Mouse (Mus musculus) kidney, adult 2 months (tissue): ENCODE measurements around the gene Mpv17. TPM values are rescaled to one million over a fixed set of nuclear protein-coding genes. Genes with fewer than 3 reads are reported as not detected.

Experiments
- DNase-seq: peaks from one replicate; pipeline ENCODE4 v3.0.0; 2021
- H3K27ac ChIP-seq: fragments of 200-500 bp; 2 replicates; pipeline ENCODE4 v1.5.1; 2012; ENCODE audit warnings: low read depth, low read length, control low read depth, inconsistent platforms; ENCODE audit not compliant: insufficient read depth
- H3K27me3 ChIP-seq: fragments of 200-500 bp; replicated peaks from 2 replicates; pipeline ENCODE4 v1.6.1; 2012; ENCODE audit warnings: mild to moderate bottlenecking, moderate library complexity, low read length, inconsistent platforms; ENCODE audit not compliant: control insufficient read depth, insufficient read depth
- H3K36me3 ChIP-seq: fragments of 200-500 bp; 2 replicates; pipeline ENCODE4 v1.6.1; 2012; ENCODE audit warnings: mild to moderate bottlenecking, moderate library complexity, low read length, inconsistent platforms; ENCODE audit not compliant: control insufficient read depth, insufficient read depth
- H3K4me1 ChIP-seq: fragments of 200-500 bp; 2 replicates; pipeline ENCODE4 v1.6.1; 2011; ENCODE audit warnings: low read length; ENCODE audit not compliant: control insufficient read depth, insufficient read depth
- H3K4me3 ChIP-seq: fragments of 200-500 bp; 2 replicates; pipeline ENCODE4 v1.5.1; 2011; ENCODE audit warnings: mild to moderate bottlenecking, low read depth, low read length, control low read depth; ENCODE audit not compliant: insufficient read depth
- CTCF ChIP-seq: fragments of 200-500 bp; conservative IDR thresholded peaks from 2 replicates; pipeline ENCODE4 v1.5.1; 2011; ENCODE audit warnings: low read depth, mild to moderate bottlenecking, control low read depth, low read length, moderate library complexity, mixed read lengths; ENCODE audit not compliant: insufficient read depth, insufficient read length
- POLR2A ChIP-seq: fragments of 200-500 bp; IDR thresholded peaks from one replicate; pipeline ENCODE4 v1.6.1; 2011; ENCODE audit warnings: low read depth, low read length, control low read depth
- WGBS: fragments of 180-500 bp; shearing (Covaris S2); methylation state at CpG from one replicate; pipeline ENCODE4 v1.1.7; 2018; 5-methylcytosine and 5-hydroxymethylcytosine counted together
- polyA plus RNA-seq: library from polyadenylated mRNA; depleted of rRNA; stranded (reverse); fragments of >200 nt; gene quantifications from 2 replicates; pipeline ENCODE4 v1.2.3, GENCODE M21; 2012

The Mpv17 gene
- polyA plus RNA-seq, 1 experiment: 212 TPM

DNA sequence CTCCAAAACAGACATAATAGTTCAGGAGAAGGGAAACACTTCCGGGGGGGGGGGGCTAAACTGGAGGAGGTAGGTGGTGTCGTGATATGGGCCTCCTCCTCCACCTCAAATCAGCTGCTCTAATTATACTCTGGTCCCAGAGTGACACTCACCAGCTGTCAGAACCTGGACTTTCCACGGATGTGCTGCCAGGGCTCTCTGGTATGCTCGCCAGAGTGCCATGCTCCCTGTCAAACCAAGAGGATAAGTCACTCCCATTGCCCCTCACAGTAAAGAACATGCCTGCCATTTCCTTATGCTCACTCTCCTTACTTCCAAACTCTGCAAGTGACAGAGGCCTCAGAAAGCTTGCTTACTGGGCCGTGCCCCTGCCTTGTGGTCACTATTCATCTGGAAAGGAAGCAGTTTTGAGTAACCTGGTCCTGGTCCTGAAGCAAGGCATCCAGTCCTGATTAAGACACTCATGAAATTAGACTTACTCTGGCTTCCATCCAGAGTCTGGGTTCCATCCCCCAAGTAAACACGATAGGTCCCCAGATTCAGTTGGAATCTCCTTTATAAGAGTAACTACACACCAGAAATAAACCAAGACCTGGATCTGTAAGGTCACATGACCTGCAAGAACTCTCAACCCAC, 417 bp downstream of the Mpv17 start:
- no peak for DNase-seq
- WGBS: 15% methylated on average over 6 of the region's 6 CpGs
- H3K27me3 ChIP-seq: no peaks in the 10 kb centered on the region
- H3K27ac ChIP-seq: peak overlapping the region; percentile 28; the same call in 1 of the 2 replicates
- no peak for TF ChIP-seq POLR2A
- no peak for TF ChIP-seq CTCF
- H3K36me3 ChIP-seq: peaks cover 5% of the 10 kb centered on the region; the same call in 1 of the 2 replicates
- peaks cover 2% of the 10 kb centered on the region; the same call in 1 of the 2 replicates for H3K4me1 ChIP-seq
- peak overlapping the region; percentile 82 for H3K4me3 ChIP-seq

DNA sequence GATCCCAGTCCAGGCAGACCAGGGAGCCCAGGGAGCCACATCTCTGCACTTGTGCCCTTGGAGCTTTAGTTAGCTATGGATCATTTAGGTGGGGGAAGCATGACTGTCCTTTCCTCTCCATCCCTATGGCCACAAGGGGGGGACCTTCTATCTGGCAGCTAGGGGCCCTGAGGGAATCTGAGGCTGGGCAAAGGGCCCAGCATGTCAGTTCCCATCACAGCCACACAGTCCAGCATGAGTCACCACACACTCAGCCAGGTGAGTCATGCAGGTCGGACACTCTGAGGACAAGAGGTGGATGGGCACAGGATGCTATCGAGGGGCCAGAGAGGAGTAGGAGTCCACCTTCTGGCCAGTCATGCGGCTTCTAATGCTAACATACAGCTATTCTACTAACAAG, 2.3 kb downstream of the Mpv17 start:
- TF ChIP-seq POLR2A: no peak
- TF ChIP-seq CTCF: no peak
- Histone ChIP-seq H3K4me3 (no peak overlapping the region), H3K36me3 (no peaks in the 10 kb centered on the region), H3K27me3 (no peaks in the 10 kb centered on the region), H3K27ac (no peak overlapping the region), H3K4me1 (peaks cover 2% of the 10 kb centered on the region; the same call in 1 of the 2 replicates)
- no peak for DNase-seq
- WGBS: 77% methylated on average over 3 of the region's 3 CpGs

DNA sequence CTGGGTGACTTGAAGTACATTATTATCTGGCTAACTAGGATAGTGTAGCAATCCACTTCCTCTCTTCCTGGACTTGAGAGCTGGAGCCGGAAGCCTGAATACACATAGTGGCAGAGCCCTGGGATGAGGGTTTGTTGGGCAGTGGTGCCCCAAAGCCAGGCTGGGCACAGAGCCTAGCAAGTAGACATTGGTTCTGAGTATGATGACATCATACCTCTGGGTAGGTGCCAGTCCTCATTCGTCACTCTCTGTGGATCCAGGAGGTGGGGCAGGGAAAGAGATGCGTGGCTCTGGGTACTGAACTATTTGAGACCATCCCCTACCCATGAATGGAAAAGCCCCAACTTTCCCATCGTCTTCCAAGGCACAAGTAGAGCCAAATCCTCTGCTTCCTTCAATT, 4.3 kb downstream of the Mpv17 start:
- H3K4me1 ChIP-seq: peaks cover 2% of the 10 kb centered on the region; the same call in 1 of the 2 replicates
- no peak for DNase-seq
- no peak overlapping the region for H3K4me3 ChIP-seq
- 79% methylated on average over 4 of the region's 4 CpGs for WGBS
- no peaks in the 10 kb centered on the region for H3K36me3 ChIP-seq
- no peaks in the 10 kb centered on the region for H3K27me3 ChIP-seq
- no peak overlapping the region for H3K27ac ChIP-seq
- TF ChIP-seq POLR2A: no peak
- TF ChIP-seq CTCF: no peak

DNA sequence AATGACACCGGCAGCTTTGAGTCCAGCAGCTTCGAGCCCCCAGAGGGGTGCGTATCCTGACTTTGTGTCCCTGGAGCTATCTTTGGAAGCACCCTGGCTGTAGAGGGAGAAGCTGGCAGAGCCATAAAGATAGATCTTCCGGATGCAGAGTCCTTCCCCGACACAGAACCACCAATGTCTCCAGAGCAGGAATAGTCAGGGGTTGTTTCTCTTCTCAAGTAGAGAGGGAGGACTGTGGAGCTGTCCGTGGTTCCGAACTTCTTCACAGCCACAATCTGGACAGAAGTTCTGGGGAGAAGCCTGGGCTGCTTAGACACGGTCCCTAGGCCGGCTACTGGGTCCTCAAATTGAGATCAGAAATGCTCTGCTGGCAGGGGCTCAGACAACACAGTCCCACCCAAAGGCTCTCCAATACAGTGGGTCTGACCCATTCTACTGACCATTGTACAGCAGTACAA, 15.1 kb downstream of the Mpv17 start:
- peak; percentile 7 for DNase-seq
- no peak overlapping the region for H3K4me3 ChIP-seq
- H3K36me3 ChIP-seq: no peaks in the 10 kb centered on the region; the same call in 1 of the 2 replicates
- WGBS: 10% methylated on average over 9 of the region's 9 CpGs
- H3K27ac ChIP-seq: no peak overlapping the region
- TF ChIP-seq CTCF (no peak), POLR2A (no peak)
- no peaks in the 10 kb centered on the region for H3K4me1 ChIP-seq
- no peaks in the 10 kb centered on the region for H3K27me3 ChIP-seq

DNA sequence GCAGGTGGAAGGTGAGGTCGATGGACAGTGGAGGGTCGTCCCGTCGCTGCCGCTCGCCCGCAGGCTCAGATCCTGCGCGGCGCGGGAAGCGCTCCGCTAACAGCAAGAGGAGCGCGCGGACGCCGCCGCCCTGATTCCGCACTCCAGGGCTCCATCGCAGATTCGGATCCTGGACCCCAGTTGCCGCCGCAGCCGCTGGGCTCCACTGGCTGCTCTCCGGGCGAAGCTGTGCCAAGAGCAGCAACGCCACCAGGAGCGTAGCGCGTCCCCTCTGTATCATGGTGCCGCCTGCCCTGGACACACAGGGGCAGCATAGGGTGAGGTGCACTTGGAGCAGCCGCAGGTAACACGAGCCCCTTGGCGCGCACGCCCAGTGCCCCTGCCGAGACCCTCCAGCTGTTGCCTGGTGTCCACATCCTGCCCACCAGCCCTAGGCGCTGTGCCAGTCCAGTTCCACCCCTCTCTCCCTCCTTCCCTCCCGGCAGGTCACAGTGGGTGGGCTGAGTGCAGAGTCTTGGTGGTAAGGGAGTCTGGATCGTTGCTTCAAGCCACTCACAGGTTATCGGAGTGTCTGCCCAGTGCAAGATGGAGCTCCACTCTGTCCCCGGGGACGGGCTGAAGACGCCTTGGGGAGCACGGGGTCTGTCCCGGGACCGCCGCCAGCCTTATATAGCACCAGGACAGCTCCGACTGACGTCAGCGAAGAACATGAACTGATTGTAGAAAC, 15.6 kb downstream of the Mpv17 start, which contains the start of gene Ucn:
TSS of gene Ucn (minus strand) at position 589 of the 727 bp plus-strand sequence.
- no peak within 1 kb of the TSS for H3K4me3 ChIP-seq
- DNase-seq: no peak
- H3K27ac ChIP-seq: no peak within 1 kb of the TSS
- no peaks in the 10 kb centered on the region for H3K27me3 ChIP-seq
- no peaks in the 10 kb centered on the region for H3K4me1 ChIP-seq
- no peaks in the 10 kb centered on the region; the same call in 1 of the 2 replicates for H3K36me3 ChIP-seq
- 1% methylated on average over 52 of the region's 52 CpGs for WGBS
- TF ChIP-seq POLR2A: no peak
- TF ChIP-seq CTCF: no peak

DNA sequence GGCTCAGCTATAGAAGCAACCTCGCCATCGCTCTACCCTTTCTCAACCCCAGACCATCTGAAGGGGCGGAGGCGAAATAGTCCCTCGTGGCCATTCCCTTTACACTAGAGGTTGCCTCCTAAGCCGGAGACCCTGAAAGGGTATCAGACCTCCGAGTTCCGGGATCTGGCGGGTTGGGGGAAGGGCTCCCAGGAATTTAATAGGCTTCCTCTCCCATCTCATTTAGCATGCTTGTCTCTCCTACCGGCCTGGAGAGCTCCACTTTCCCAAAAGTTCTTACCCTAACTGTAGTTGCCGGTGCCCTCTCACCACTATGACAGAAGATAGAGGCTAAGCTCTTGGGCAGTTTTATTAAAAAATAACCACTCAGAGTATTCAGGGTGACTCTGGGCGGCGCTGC, 16.4 kb downstream of the Mpv17 start:
- WGBS: 1% methylated on average over 13 of the region's 13 CpGs
- Histone ChIP-seq H3K36me3 (no peaks in the 10 kb centered on the region; the same call in 1 of the 2 replicates), H3K27ac (no peak overlapping the region), H3K4me1 (no peaks in the 10 kb centered on the region), H3K4me3 (no peak overlapping the region), H3K27me3 (no peaks in the 10 kb centered on the region)
- no peak for DNase-seq
- TF ChIP-seq CTCF: no peak
- TF ChIP-seq POLR2A: no peak
